ENCODE assay signal across 8 mouse cellular contexts in genomic region chr11:98026248-98026569, GRCm38 (mm10). TPM values are rescaled to one million over a fixed set of nuclear protein-coding genes. Genes with fewer than 3 reads are reported as not detected.
DNase-seq lines count a peak whose midpoint lies in the region; ATAC-seq and TF ChIP-seq lines count a peak whose summit lies in the region.

No protein-coding gene starts in this region.

- DNase-seq in heart, adult 18-20 months: no peak
- no peak for DNase-seq in G1E (ENCODE audit: low spot score)
- no peak for DNase-seq in midbrain, embryonic 10.5 days (ENCODE audit: low spot score)
- no peak for DNase-seq in ovary, postnatal 10 days (ENCODE audit: low spot score)
- DNase-seq in ovary, postnatal 14 days (ENCODE audit: low spot score): no peak
- DNase-seq in adipocyte (ENCODE audit: low spot score): no peak

- H3K4me2 ChIP-seq in heart, embryonic 14.5 days (ENCODE audit: low read length): peak overlapping the region; percentile 96
- H3K4me2 ChIP-seq in hindbrain, embryonic 12.5 days (replicated peaks): peak overlapping the region; percentile 93

- H3K4me3 ChIP-seq in heart, embryonic 14.5 days (ENCODE audit: control insufficient read depth in 1 of 2, insufficient read depth in 1 of 2, low read depth in 1 of 2, low read length in 2 of 2): peak overlapping the region; percentile 86 to 95
- peak overlapping the region; percentile 100 for H3K4me3 ChIP-seq in G1E (ENCODE audit: low read depth, low read length)
- peak overlapping the region; percentile 100 for H3K4me3 ChIP-seq in hindbrain, embryonic 12.5 days
- H3K4me3 ChIP-seq in midbrain, embryonic 10.5 days: peak overlapping the region; percentile 99

- peaks cover 33% of the 10 kb centered on the region for H3K36me3 ChIP-seq in heart, embryonic 14.5 days (ENCODE audit: control insufficient read depth, insufficient read depth, low read length)
- H3K36me3 ChIP-seq in G1E (replicated peaks): peaks cover 35% of the 10 kb centered on the region
- peaks cover 31% of the 10 kb centered on the region for H3K36me3 ChIP-seq in hindbrain, embryonic 12.5 days
- peaks cover 36% of the 10 kb centered on the region for H3K36me3 ChIP-seq in midbrain, embryonic 10.5 days

- no peaks in the 10 kb centered on the region for H3K9me3 ChIP-seq in heart, embryonic 14.5 days (ENCODE audit: control insufficient read depth, low read length)
- no peaks in the 10 kb centered on the region for H3K9me3 ChIP-seq in G1E (replicated peaks)
- H3K9me3 ChIP-seq in hindbrain, embryonic 12.5 days (replicated peaks): no peaks in the 10 kb centered on the region
- H3K9me3 ChIP-seq in midbrain, embryonic 10.5 days (replicated peaks): no peaks in the 10 kb centered on the region

- peak overlapping the region; percentile 85 to 91 for H3K27ac ChIP-seq in heart, embryonic 14.5 days (replicated peaks in 1 of 2; ENCODE audit: control insufficient read depth in 1 of 2, insufficient read depth in 1 of 2, low read depth in 2 of 2, low read length in 2 of 2)
- peak overlapping the region; percentile 91 for H3K27ac ChIP-seq in hindbrain, embryonic 12.5 days
- H3K27ac ChIP-seq in midbrain, embryonic 10.5 days (replicated peaks): peak overlapping the region; percentile 99

- ATAC-seq in heart, embryonic 14.5 days (ENCODE audit: insufficient number of reproducible peaks, insufficient read depth, low FRiP score, low read depth): no peak
- no peak for ATAC-seq in G1E (ENCODE audit: extremely low read depth, insufficient number of reproducible peaks, low FRiP score, poor library complexity, severe bottlenecking)
- no peak for ATAC-seq in hindbrain, embryonic 12.5 days (ENCODE audit: low FRiP score)

- no peaks in the 10 kb centered on the region for H3K27me3 ChIP-seq in heart, embryonic 14.5 days (ENCODE audit: control insufficient read depth, insufficient read depth, low read length)
- peaks cover 6% of the 10 kb centered on the region for H3K27me3 ChIP-seq in G1E (ENCODE audit: insufficient read depth, low read length)
- no peaks in the 10 kb centered on the region for H3K27me3 ChIP-seq in hindbrain, embryonic 12.5 days
- H3K27me3 ChIP-seq in midbrain, embryonic 10.5 days (ENCODE audit: low read depth, poor library complexity, severe bottlenecking): peaks cover 8% of the 10 kb centered on the region

- 8% methylated on average over 15 of the region's 15 CpGs for WGBS in heart, embryonic 14.5 days
- WGBS in hindbrain, embryonic 12.5 days: 6% methylated on average over 15 of the region's 15 CpGs
- WGBS in midbrain, embryonic 10.5 days: 7% methylated on average over 15 of the region's 15 CpGs

- peaks cover 11 to 13% of the 10 kb centered on the region in 2 experiments for H3K4me1 ChIP-seq in heart, embryonic 14.5 days (ENCODE audit: control insufficient read depth in 2 of 2, insufficient read depth in 2 of 2, low read length in 2 of 2)
- peaks cover 67% of the 10 kb centered on the region for H3K4me1 ChIP-seq in G1E (ENCODE audit: insufficient read depth, low read depth, low read length)
- peaks cover 31% of the 10 kb centered on the region for H3K4me1 ChIP-seq in hindbrain, embryonic 12.5 days
- H3K4me1 ChIP-seq in midbrain, embryonic 10.5 days: peaks cover 50% of the 10 kb centered on the region

- H3K9ac ChIP-seq in heart, embryonic 14.5 days (ENCODE audit: low read length): peak overlapping the region; percentile 97
- peak overlapping the region; percentile 99 for H3K9ac ChIP-seq in hindbrain, embryonic 12.5 days

- no peak for TF ChIP-seq CTCF in G1E (IDR thresholded peaks at IDR 0.05; ENCODE audit: low read depth, low read length)

RNA-seq across cellular contexts. Expression of gene Rpl19, which starts 0.3 kb away (rescaled TPM):
- 721 and 767 TPM in 2 replicates for polyA plus RNA-seq in heart, embryonic 14.5 days (2014; fragmentation: Nextera tagmentation; extraction: Ambion mirVana)
- 100 to 1,000 TPM; 537 to 590 TPM for total RNA-seq in heart, adult 18-20 months (2021)
- total RNA-seq in G1E (2014; fragmentation: Nextera tagmentation) (3,100 and 3,267 TPM in 2 replicates), G1E (2017) (2,161 and 2,395 TPM in 2 replicates)
- 2,216 and 2,673 TPM in 2 replicates for polyA plus RNA-seq in G1E (2012)
- polyA plus RNA-seq in hindbrain, embryonic 12.5 days (2016; fragmentation: Nextera tagmentation; extraction: Ambion mirVana): 675 and 726 TPM in 2 replicates
- polyA plus RNA-seq in midbrain, embryonic 10.5 days (2016; fragmentation: Nextera tagmentation; extraction: Ambion mirVana): 976 and 1,159 TPM in 2 replicates

RNA-seq across cellular contexts. Expression of gene Cacnb1, which starts 3.4 kb away (rescaled TPM):
- 7.1 and 7.9 TPM in 2 replicates for polyA plus RNA-seq in heart, embryonic 14.5 days (2014; fragmentation: Nextera tagmentation; extraction: Ambion mirVana)
- total RNA-seq in heart, adult 18-20 months (2021): 1 to 10 TPM; 5.1 to 5.9 TPM
- total RNA-seq in G1E (2014; fragmentation: Nextera tagmentation) (1.4 TPM in 1 of 2 replicates, not detected in the other), G1E (2017) (0.05 and 0.41 TPM in 2 replicates)
- polyA plus RNA-seq in G1E (2012): 0.61 and 0.63 TPM in 2 replicates
- 39.6 and 43.5 TPM in 2 replicates for polyA plus RNA-seq in hindbrain, embryonic 12.5 days (2016; fragmentation: Nextera tagmentation; extraction: Ambion mirVana)
- 7.8 and 12.5 TPM in 2 replicates for polyA plus RNA-seq in midbrain, embryonic 10.5 days (2016; fragmentation: Nextera tagmentation; extraction: Ambion mirVana)

RNA-seq across cellular contexts. Expression of gene Stac2, which starts 27.1 kb away (rescaled TPM):
- polyA plus RNA-seq in heart, embryonic 14.5 days (2014; fragmentation: Nextera tagmentation; extraction: Ambion mirVana): 0.59 and 0.78 TPM in 2 replicates
- total RNA-seq in heart, adult 18-20 months (2021): under 1 TPM; 0.15 to 0.25 TPM
- total RNA-seq in G1E (2014; fragmentation: Nextera tagmentation): not detected in 2 replicates
- 0.05 TPM in 1 of 2 replicates, not detected in the other for total RNA-seq in G1E (2017)
- polyA plus RNA-seq in G1E (2012): not detected in 2 replicates
- polyA plus RNA-seq in hindbrain, embryonic 12.5 days (2016; fragmentation: Nextera tagmentation; extraction: Ambion mirVana): 2.1 and 2.2 TPM in 2 replicates
- 0.40 and 0.41 TPM in 2 replicates for polyA plus RNA-seq in midbrain, embryonic 10.5 days (2016; fragmentation: Nextera tagmentation; extraction: Ambion mirVana)

RNA-seq across cellular contexts. Expression of gene Arl5c, which starts 30.2 kb away (rescaled TPM):
- 3.2 and 4.0 TPM in 2 replicates for polyA plus RNA-seq in heart, embryonic 14.5 days (2014; fragmentation: Nextera tagmentation; extraction: Ambion mirVana)
- total RNA-seq in heart, adult 18-20 months (2021): 1 to 10 TPM in 1 of 2 experiments, not detected in 1; 1.1 TPM
- total RNA-seq in G1E (2014; fragmentation: Nextera tagmentation): not detected in 2 replicates
- total RNA-seq in G1E (2017): 0.44 TPM in 1 of 2 replicates, not detected in the other
- polyA plus RNA-seq in G1E (2012): not detected in 2 replicates
- 5.7 and 7.0 TPM in 2 replicates for polyA plus RNA-seq in hindbrain, embryonic 12.5 days (2016; fragmentation: Nextera tagmentation; extraction: Ambion mirVana)
- 8.9 and 16.8 TPM in 2 replicates for polyA plus RNA-seq in midbrain, embryonic 10.5 days (2016; fragmentation: Nextera tagmentation; extraction: Ambion mirVana)

RNA-seq across cellular contexts. Expression of gene Plxdc1, which starts 40.0 kb away (rescaled TPM):
- 0.43 and 0.66 TPM in 2 replicates for polyA plus RNA-seq in heart, embryonic 14.5 days (2014; fragmentation: Nextera tagmentation; extraction: Ambion mirVana)
- 1 to 10 TPM; 3.2 to 4.6 TPM for total RNA-seq in heart, adult 18-20 months (2021)
- total RNA-seq in G1E (2014; fragmentation: Nextera tagmentation): not detected in 2 replicates
- total RNA-seq in G1E (2017): 0.06 and 0.11 TPM in 2 replicates
- 0.03 TPM in 2 replicates for polyA plus RNA-seq in G1E (2012)
- 0.13 and 0.26 TPM in 2 replicates for polyA plus RNA-seq in hindbrain, embryonic 12.5 days (2016; fragmentation: Nextera tagmentation; extraction: Ambion mirVana)
- polyA plus RNA-seq in midbrain, embryonic 10.5 days (2016; fragmentation: Nextera tagmentation; extraction: Ambion mirVana): 0.06 and 0.16 TPM in 2 replicates
